Mouse (Mus musculus): ENCODE data around the gene Otud7b. TPM values are rescaled to one million over a fixed set of nuclear protein-coding genes. Genes with fewer than 3 reads are reported as not detected.
"Not testable (repeated sequence)": the region's sequence is repeated elsewhere in the genome, so short reads cannot be mapped to it uniquely, and the experiment has no call there.

Gene Otud7b
- polyA plus RNA-seq, 1 experiment = 19.9 TPM

DNA sequence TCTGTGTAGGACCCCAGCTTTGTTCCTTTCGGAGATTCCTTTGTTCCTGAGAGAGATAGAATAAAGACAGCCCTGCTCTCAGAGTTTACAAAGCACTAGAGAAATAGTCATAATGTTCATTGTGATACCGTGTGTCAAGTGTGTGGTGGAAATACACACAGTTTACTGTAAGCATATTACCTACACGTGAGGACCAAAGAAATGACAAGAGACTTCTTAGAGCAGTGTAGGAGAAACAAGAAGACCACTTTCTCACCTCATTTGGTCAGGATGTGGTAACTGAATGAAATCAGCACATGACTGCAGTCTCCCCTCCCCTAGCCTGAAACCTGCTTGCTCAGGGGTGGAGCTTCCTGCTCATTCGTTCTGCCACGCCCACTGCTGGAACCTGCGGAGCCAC is 93.9 kb downstream of the Otud7b start:
- Histone ChIP-seq H3K27ac (ENCODE audit: insufficient read depth, low read length) (no peak overlapping the region), H3K4me3 (ENCODE audit: insufficient read depth, low read length) (peak overlapping the region; percentile 6; the same call in 1 of the 2 replicates), H3K4me1 (ENCODE audit: control insufficient read depth, insufficient read depth, low read length) (peaks cover 3% of the 10 kb centered on the region; the same call in 1 of the 2 replicates)
- TF ChIP-seq CTCF (IDR thresholded peaks at IDR 0.05; ENCODE audit: extremely low read depth, insufficient read depth, low read length) (no peak), POLR2A (IDR thresholded peaks at IDR 0.05; ENCODE audit: extremely low read depth, insufficient read depth, low read length) (no peak)

DNA sequence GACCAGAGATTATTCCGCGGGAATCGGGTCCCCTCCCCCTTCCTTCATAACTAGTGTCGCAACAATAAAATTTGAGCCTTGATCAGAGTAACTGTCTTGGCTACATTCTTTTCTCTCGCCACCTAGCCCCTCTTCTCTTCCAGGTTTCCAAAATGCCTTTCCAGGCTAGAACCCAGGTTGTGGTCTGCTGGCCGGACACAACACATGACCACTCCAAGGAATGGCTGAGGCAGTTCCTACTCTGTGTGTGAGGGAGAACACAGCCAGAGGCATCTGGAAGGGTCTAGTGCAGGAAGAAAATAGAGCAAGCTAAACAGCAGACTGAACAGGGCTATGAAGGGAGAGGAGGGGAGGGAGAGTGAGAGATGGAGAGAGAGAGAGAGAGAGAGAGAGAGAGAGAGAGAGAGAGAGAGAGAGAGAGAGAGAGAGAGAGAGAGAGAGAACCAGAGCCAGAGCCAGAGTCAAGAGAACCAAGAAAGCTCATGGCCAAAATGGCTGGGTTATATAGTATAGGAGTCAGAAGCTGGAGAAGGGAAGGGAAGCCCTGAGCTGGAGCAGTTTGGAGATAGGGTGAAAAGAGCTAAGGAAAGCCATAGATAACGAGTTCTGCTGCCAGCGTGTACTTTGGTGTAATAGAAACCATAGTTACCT is 94.4 kb downstream of the Otud7b start:
- H3K27ac ChIP-seq (ENCODE audit: insufficient read depth, low read length) = not testable (repeated sequence)

DNA sequence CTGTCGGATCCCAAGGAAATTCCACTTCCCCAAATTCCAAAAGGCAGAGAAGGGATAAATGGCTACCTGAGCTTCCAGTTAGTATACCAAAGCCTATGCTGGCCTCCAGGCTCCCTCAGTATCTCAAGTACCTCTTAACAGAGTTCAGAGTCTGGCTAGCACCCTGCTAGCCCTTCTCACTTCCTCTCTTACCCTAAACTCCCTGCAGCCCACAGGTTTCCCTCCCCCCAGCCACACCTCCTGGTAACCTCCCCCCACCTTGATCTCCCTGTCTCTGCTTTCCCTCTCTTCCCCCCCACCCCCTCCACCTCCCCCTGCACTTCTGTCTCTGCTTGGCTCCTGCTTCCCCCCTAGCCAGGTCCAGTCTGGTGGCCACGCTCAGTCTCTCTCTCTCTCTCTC is 95.4 kb downstream of the Otud7b start:
- Histone ChIP-seq H3K4me3 (ENCODE audit: insufficient read depth, low read length) (no peak overlapping the region), H3K27ac (ENCODE audit: insufficient read depth, low read length) (no peak overlapping the region), H3K4me1 (ENCODE audit: control insufficient read depth, insufficient read depth, low read length) (peaks cover 3% of the 10 kb centered on the region; the same call in 1 of the 2 replicates)
- TF ChIP-seq CTCF (IDR thresholded peaks at IDR 0.05; ENCODE audit: extremely low read depth, insufficient read depth, low read length) = no peak
- no peak for TF ChIP-seq POLR2A (IDR thresholded peaks at IDR 0.05; ENCODE audit: extremely low read depth, insufficient read depth, low read length)

More for the DNA sequence above, 94.4 kb downstream of the Otud7b start:
- H3K4me1 ChIP-seq (ENCODE audit: control insufficient read depth, insufficient read depth, low read length) = not testable (repeated sequence)
- H3K4me3 ChIP-seq (ENCODE audit: insufficient read depth, low read length) = peak overlapping the region; percentile 6; the same call in 1 of the 2 replicates

DNA sequence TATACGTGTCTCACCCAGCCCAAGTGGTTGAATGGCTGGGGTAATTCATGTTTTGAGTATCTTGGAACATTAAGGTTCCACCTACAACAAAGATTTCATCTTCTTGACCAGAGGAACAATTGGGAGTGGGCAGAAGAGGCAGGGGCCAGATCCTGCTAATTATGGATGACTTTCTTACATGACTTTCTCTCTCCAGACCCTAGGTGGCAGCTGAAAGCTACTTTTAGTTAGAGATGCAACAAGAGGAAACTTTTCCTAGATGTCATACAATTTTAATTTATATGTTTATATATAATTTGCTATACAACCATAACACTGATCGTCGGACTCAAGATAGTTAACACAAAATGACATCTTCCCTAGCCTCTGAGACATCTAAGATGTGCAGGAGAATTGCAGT is 103.5 kb downstream of the Otud7b start:
- Histone ChIP-seq H3K4me3 (ENCODE audit: insufficient read depth, low read length) (no peak overlapping the region), H3K27ac (ENCODE audit: insufficient read depth, low read length) (no peak overlapping the region), H3K4me1 (ENCODE audit: control insufficient read depth, insufficient read depth, low read length) (no peaks in the 10 kb centered on the region)
- TF ChIP-seq CTCF (IDR thresholded peaks at IDR 0.05; ENCODE audit: extremely low read depth, insufficient read depth, low read length) = no peak
- no peak for TF ChIP-seq POLR2A (IDR thresholded peaks at IDR 0.05; ENCODE audit: extremely low read depth, insufficient read depth, low read length)

DNA sequence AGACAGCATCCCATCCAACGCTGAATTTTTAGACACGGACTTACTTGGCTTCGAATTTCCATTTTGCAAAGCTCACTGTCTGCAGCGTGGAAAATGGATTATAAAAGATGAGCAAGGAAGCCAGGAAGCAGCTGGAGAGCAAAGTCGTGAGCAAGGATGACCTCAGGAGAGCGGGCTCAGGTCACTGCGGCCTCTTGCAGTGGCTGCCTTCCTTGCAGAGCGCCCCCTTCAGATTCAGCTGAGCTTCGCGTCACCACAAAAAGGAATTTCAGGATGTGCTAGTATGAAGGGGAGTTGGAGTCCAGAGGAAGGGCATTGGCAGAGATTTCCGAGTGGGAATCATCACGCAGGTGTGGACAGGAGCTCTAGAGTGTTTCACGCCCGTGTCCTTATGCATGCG is 104.9 kb downstream of the Otud7b start:
- no peak for TF ChIP-seq CTCF (IDR thresholded peaks at IDR 0.05; ENCODE audit: extremely low read depth, insufficient read depth, low read length)
- TF ChIP-seq POLR2A (IDR thresholded peaks at IDR 0.05; ENCODE audit: extremely low read depth, insufficient read depth, low read length) = no peak

More for the DNA sequence above, 104.9 kb downstream of the Otud7b start:
- Histone ChIP-seq H3K4me1 (ENCODE audit: control insufficient read depth, insufficient read depth, low read length) (no peaks in the 10 kb centered on the region), H3K27ac (ENCODE audit: insufficient read depth, low read length) (no peak overlapping the region), H3K4me3 (ENCODE audit: insufficient read depth, low read length) (no peak overlapping the region)

Other genes with a start within 250 kb of the Otud7b start
- 36.0 and 36.9 TPM in 2 replicates for gene Prpf3, start 248.6 kb upstream of the Otud7b start, polyA plus RNA-seq (2012; rRNA removed)
- gene Mrps21, start 233.0 kb upstream of the Otud7b start, polyA plus RNA-seq (2012; rRNA removed) = 250 and 251 TPM in 2 replicates
- gene Ciart, start 222.3 kb upstream of the Otud7b start, polyA plus RNA-seq (2012; rRNA removed) = 54.7 and 63.6 TPM in 2 replicates
- gene BC028528, start 212.5 kb upstream of the Otud7b start, polyA plus RNA-seq (2012; rRNA removed) = 14.2 and 15.6 TPM in 2 replicates
- 68.6 and 71.6 TPM in 2 replicates for gene Aph1a, start 210.6 kb upstream of the Otud7b start, polyA plus RNA-seq (2012; rRNA removed)
- gene Car14, start 199.8 kb upstream of the Otud7b start, polyA plus RNA-seq (2012; rRNA removed) = 19.9 and 22.3 TPM in 2 replicates
- gene Anp32e, start 175.3 kb upstream of the Otud7b start, polyA plus RNA-seq (2012; rRNA removed) = 69.8 and 85.5 TPM in 2 replicates
- 133 and 134 TPM in 2 replicates for gene Plekho1, start 108.5 kb upstream of the Otud7b start, polyA plus RNA-seq (2012; rRNA removed)
- gene Vps45, start 46.1 kb upstream of the Otud7b start, polyA plus RNA-seq (2012; rRNA removed) = 29.9 and 32.1 TPM in 2 replicates
- 13.4 and 14.0 TPM in 2 replicates for gene Mtmr11, start 57.5 kb downstream of the Otud7b start, polyA plus RNA-seq (2012; rRNA removed)
- gene Sf3b4, start 67.8 kb downstream of the Otud7b start, polyA plus RNA-seq (2012; rRNA removed) = 46.0 and 51.1 TPM in 2 replicates
- 279 and 292 TPM in 2 replicates for gene Sv2a, start 76.6 kb downstream of the Otud7b start, polyA plus RNA-seq (2012; rRNA removed)
- gene Bola1, start 115.2 kb downstream of the Otud7b start, polyA plus RNA-seq (2012; rRNA removed) = 29.4 and 29.9 TPM in 2 replicates
- gene Hist2h2ab, start 115.3 kb downstream of the Otud7b start, polyA plus RNA-seq (2012; rRNA removed) = 1.3 and 2.7 TPM in 2 replicates
- gene Hist2h2ac, start 116.4 kb downstream of the Otud7b start, polyA plus RNA-seq (2012; rRNA removed) = 1.9 and 4.6 TPM in 2 replicates
- 7.7 TPM in 2 replicates for gene Hist2h2be, start 116.6 kb downstream of the Otud7b start, polyA plus RNA-seq (2012; rRNA removed)
- 9.2 and 10.1 TPM in 2 replicates for gene Hist2h3c2, start 134.6 kb downstream of the Otud7b start, polyA plus RNA-seq (2012; rRNA removed)
- 5.5 and 18.0 TPM in 2 replicates for gene Hist2h2aa2, start 135.7 kb downstream of the Otud7b start, polyA plus RNA-seq (2012; rRNA removed)
- gene Hist2h2aa1, start 141.0 kb downstream of the Otud7b start, polyA plus RNA-seq (2012; rRNA removed) = 137 and 156 TPM in 2 replicates
- gene Hist2h3c1, start 142.2 kb downstream of the Otud7b start, polyA plus RNA-seq (2012; rRNA removed) = not detected in 2 replicates
- gene Hist2h4, start 158.8 kb downstream of the Otud7b start, polyA plus RNA-seq (2012; rRNA removed) = 3.1 and 3.6 TPM in 2 replicates
- 3.3 and 9.5 TPM in 2 replicates for gene Hist2h3b, start 164.1 kb downstream of the Otud7b start, polyA plus RNA-seq (2012; rRNA removed)
- gene Hist2h2bb, start 165.2 kb downstream of the Otud7b start, polyA plus RNA-seq (2012; rRNA removed) = 3.7 and 6.7 TPM in 2 replicates
- gene Fcgr1, start 189.4 kb downstream of the Otud7b start, polyA plus RNA-seq (2012; rRNA removed) = 3.6 and 5.1 TPM in 2 replicates